Mouse (Mus musculus): ENCODE data around the gene Prdm16. TPM values are rescaled to one million over a fixed set of nuclear protein-coding genes. Genes with fewer than 3 reads are reported as not detected.

Prdm16 gene
- polyA plus RNA-seq, 1 experiment from 2014 or later = 11.8 TPM

DNA sequence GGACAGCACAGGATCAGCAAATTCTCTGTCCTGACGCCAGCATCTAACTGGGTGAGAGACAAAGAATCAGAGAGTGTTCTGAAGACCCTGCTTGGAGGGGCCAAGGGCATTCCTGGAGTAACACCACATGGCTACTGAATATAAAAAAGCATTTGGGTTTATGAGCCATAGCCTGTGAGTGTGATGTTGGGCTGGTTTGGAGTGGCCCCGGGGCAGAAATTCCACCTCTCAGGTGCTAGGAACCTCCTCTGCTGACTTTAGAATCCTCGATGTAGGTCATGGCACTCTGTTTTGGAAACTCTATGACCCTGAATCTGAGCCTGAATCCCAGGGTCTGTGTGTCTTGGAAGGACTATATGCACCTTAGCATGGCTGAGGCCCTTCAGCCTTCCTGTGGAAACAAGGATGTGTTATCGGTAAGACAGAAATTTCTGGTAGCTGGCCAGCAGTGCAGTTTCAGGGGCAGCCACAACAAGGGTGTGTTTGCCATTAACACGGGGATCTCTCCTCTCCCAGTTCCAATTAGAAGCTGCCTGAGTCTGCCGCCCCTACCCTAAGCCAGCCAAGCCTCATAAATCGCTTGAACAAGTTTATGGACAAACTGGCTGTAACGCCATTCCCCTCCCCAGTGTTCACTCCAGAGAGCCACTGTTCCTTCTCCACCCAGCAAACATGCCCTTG, 34.7 kb upstream of the Prdm16 start:
- 80% methylated on average over 8 of the region's 8 CpGs for WGBS
- ATAC-seq = no peak
- Histone ChIP-seq H3K9me3 (replicated peaks; ENCODE audit: control insufficient read depth, low read length, poor library complexity, severe bottlenecking) (no peaks in the 10 kb centered on the region), H3K27me3 (ENCODE audit: control insufficient read depth, insufficient read depth, low read depth, low read length) (peaks cover 4% of the 10 kb centered on the region), H3K4me3 (ENCODE audit: low read depth, low read length) (no peak overlapping the region), H3K36me3 (ENCODE audit: control insufficient read depth, insufficient read depth, low read length) (no peaks in the 10 kb centered on the region), H3K4me1 (ENCODE audit: control insufficient read depth, insufficient read depth, low read length) (peaks cover 11% of the 10 kb centered on the region), H3K27ac (ENCODE audit: low read length) (no peak overlapping the region), H3K4me2 (ENCODE audit: low read length) (no peak overlapping the region), H3K9ac (ENCODE audit: low read depth, low read length) (no peak overlapping the region)

DNA sequence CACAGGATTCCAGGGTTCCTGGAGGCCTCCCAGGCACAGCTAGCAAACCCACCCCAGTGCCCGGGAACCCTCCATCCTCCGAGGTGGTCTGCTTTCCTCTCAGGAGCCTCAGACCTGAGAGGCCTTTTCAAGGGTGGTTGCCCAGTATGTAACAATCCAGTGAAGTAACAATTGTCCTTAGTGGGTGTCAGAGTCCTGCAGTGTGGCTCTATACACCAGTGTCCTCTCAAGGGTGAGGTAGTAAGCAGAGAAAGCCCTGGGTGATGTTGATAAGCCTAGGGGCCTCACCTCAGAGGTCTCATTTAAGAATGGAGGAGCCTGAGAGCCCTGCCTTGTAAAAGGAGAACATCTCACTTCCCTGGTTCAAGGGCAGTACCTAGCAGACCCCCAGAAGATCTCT, 31.1 kb upstream of the Prdm16 start, which contains the start of gene Actrt2:
TSS of gene Actrt2 (minus strand) at position 101 of the 400 bp plus-strand sequence.
- Histone ChIP-seq H3K27ac (ENCODE audit: low read length) (no peak within 1 kb of the TSS), H3K27me3 (ENCODE audit: control insufficient read depth, insufficient read depth, low read depth, low read length) (no peaks in the 10 kb centered on the region), H3K4me2 (ENCODE audit: low read length) (no peak within 1 kb of the TSS), H3K9me3 (replicated peaks; ENCODE audit: control insufficient read depth, low read length, poor library complexity, severe bottlenecking) (no peaks in the 10 kb centered on the region), H3K9ac (ENCODE audit: low read depth, low read length) (no peak within 1 kb of the TSS), H3K4me1 (ENCODE audit: control insufficient read depth, insufficient read depth, low read length) (no peaks in the 10 kb centered on the region), H3K4me3 (ENCODE audit: low read depth, low read length) (no peak within 1 kb of the TSS), H3K36me3 (ENCODE audit: control insufficient read depth, insufficient read depth, low read length) (no peaks in the 10 kb centered on the region)
- ATAC-seq = no peak
- 74% methylated on average over 2 of the region's 2 CpGs for WGBS

DNA sequence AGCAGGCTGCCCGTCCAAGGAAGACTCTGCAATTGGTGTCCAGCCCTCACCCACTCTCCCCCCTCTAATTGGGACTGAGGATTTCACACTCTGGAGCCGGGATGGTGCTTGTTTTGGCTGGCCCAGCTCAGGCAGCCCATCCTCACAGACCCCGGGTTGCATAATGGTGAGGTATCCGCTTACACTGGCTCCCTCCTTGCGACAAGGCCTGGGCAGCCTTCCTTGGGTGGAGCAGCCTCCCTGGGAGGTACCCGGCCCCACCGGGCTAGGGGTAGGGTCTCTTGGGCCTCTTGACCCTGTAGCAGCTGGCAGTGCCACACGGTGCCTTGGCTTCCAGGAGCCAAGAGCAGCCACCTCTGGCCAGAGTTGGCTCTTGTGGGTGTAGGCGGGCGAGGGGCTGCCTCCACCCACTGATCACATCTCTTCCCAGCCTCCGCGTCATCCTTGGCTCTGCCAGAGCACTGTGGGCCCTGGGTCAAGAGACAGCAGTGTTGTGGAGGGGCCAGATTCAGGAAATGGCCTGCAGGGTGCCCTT, 26.1 kb upstream of the Prdm16 start:
- H3K27me3 ChIP-seq (ENCODE audit: control insufficient read depth, insufficient read depth, low read depth, low read length) = no peaks in the 10 kb centered on the region
- H3K36me3 ChIP-seq (ENCODE audit: control insufficient read depth, insufficient read depth, low read length) = no peaks in the 10 kb centered on the region
- H3K4me3 ChIP-seq (ENCODE audit: low read depth, low read length) = no peak overlapping the region
- no peaks in the 10 kb centered on the region for H3K4me1 ChIP-seq (ENCODE audit: control insufficient read depth, insufficient read depth, low read length)
- no peak overlapping the region for H3K27ac ChIP-seq (ENCODE audit: low read length)
- no peak for ATAC-seq
- H3K9ac ChIP-seq (ENCODE audit: low read depth, low read length) = no peak overlapping the region
- 67% methylated on average over 12 of the region's 12 CpGs for WGBS
- no peak overlapping the region for H3K4me2 ChIP-seq (ENCODE audit: low read length)
- H3K9me3 ChIP-seq (replicated peaks; ENCODE audit: control insufficient read depth, low read length, poor library complexity, severe bottlenecking) = no peaks in the 10 kb centered on the region

GRCm38 (mm10) chr4:154661256-154661655, 24.6 kb upstream of the Prdm16 start:
- Histone ChIP-seq H3K36me3 (ENCODE audit: control insufficient read depth, insufficient read depth, low read length) (no peaks in the 10 kb centered on the region), H3K9me3 (replicated peaks; ENCODE audit: control insufficient read depth, low read length, poor library complexity, severe bottlenecking) (no peaks in the 10 kb centered on the region), H3K27ac (ENCODE audit: low read length) (no peak overlapping the region), H3K4me3 (ENCODE audit: low read depth, low read length) (no peak overlapping the region), H3K9ac (ENCODE audit: low read depth, low read length) (no peak overlapping the region), H3K4me2 (ENCODE audit: low read length) (no peak overlapping the region), H3K27me3 (ENCODE audit: control insufficient read depth, insufficient read depth, low read depth, low read length) (no peaks in the 10 kb centered on the region; the same call in 1 of the 2 replicates), H3K4me1 (ENCODE audit: control insufficient read depth, insufficient read depth, low read length) (no peaks in the 10 kb centered on the region)
- WGBS = 39% methylated on average over 6 of the region's 6 CpGs
- no peak for ATAC-seq

DNA sequence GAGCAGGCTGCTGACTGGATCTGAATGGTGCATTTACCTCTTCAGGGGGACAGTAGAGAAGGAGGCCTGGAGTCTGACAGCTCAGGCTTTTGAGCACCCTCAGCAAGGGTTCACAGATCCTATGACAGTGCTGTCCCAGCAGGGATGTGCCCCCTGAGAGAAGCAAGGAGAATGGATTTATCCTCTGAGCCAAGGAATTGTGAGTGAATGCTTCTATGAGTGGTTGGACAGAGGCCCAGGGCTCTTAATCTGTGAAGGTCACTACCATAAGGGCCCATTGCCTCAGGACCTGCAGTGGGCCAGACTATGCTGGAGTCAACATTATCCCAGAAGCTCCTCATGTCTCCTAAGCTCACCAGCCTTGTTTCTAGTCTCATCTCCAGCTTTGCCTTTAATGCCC, 23.4 kb upstream of the Prdm16 start:
- H3K4me2 ChIP-seq (ENCODE audit: low read length) = no peak overlapping the region
- H3K4me3 ChIP-seq (ENCODE audit: low read depth, low read length) = no peak overlapping the region
- no peaks in the 10 kb centered on the region; the same call in 1 of the 2 replicates for H3K27me3 ChIP-seq (ENCODE audit: control insufficient read depth, insufficient read depth, low read depth, low read length)
- no peak overlapping the region for H3K27ac ChIP-seq (ENCODE audit: low read length)
- H3K4me1 ChIP-seq (ENCODE audit: control insufficient read depth, insufficient read depth, low read length) = no peaks in the 10 kb centered on the region
- H3K36me3 ChIP-seq (ENCODE audit: control insufficient read depth, insufficient read depth, low read length) = no peaks in the 10 kb centered on the region
- no peaks in the 10 kb centered on the region for H3K9me3 ChIP-seq (replicated peaks; ENCODE audit: control insufficient read depth, low read length, poor library complexity, severe bottlenecking)
- H3K9ac ChIP-seq (ENCODE audit: low read depth, low read length) = no peak overlapping the region
- no peak for ATAC-seq

- Histone ChIP-seq H3K4me1 (ENCODE audit: control insufficient read depth, insufficient read depth, low read length) (no peaks in the 10 kb centered on the region; the same call in 1 of the 2 replicates), H3K9ac (ENCODE audit: low read depth, low read length) (no peak overlapping the region), H3K4me2 (ENCODE audit: low read length) (no peak overlapping the region), H3K36me3 (ENCODE audit: control insufficient read depth, insufficient read depth, low read length) (no peaks in the 10 kb centered on the region), H3K27ac (ENCODE audit: low read length) (no peak overlapping the region), H3K27me3 (ENCODE audit: control insufficient read depth, insufficient read depth, low read depth, low read length) (no peaks in the 10 kb centered on the region; the same call in 1 of the 2 replicates), H3K4me3 (ENCODE audit: low read depth, low read length) (no peak overlapping the region), H3K9me3 (replicated peaks; ENCODE audit: control insufficient read depth, low read length, poor library complexity, severe bottlenecking) (no peaks in the 10 kb centered on the region)
- 75% methylated on average over 15 of the region's 15 CpGs for WGBS
- no peak for ATAC-seq
Measured at GRCm38 (mm10) chr4:154655134-154655910, 18.6 kb upstream of the Prdm16 start.

GRCm38 (mm10) chr4:154652494-154652893, 15.8 kb upstream of the Prdm16 start:
- 8% methylated on average over 5 of the region's 5 CpGs for WGBS
- ATAC-seq = no peak
- H3K27ac ChIP-seq (ENCODE audit: low read length) = no peak overlapping the region

GRCm38 (mm10) chr4:154649083-154649747, 12.5 kb upstream of the Prdm16 start:
- ATAC-seq = no peak
- Histone ChIP-seq H3K4me2 (ENCODE audit: low read length) (no peak overlapping the region), H3K27ac (ENCODE audit: low read length) (no peak overlapping the region), H3K27me3 (ENCODE audit: control insufficient read depth, insufficient read depth, low read depth, low read length) (peaks cover 7% of the 10 kb centered on the region), H3K36me3 (ENCODE audit: control insufficient read depth, insufficient read depth, low read length) (no peaks in the 10 kb centered on the region), H3K4me1 (ENCODE audit: control insufficient read depth, insufficient read depth, low read length) (no peaks in the 10 kb centered on the region; the same call in 1 of the 2 replicates), H3K4me3 (ENCODE audit: low read depth, low read length) (no peak overlapping the region), H3K9ac (ENCODE audit: low read depth, low read length) (no peak overlapping the region), H3K9me3 (replicated peaks; ENCODE audit: control insufficient read depth, low read length, poor library complexity, severe bottlenecking) (peaks cover 2% of the 10 kb centered on the region; the same call in 1 of the 2 replicates)
- 80% methylated on average over 19 of the region's 19 CpGs for WGBS

More at GRCm38 (mm10) chr4:154652494-154652893, 15.8 kb upstream of the Prdm16 start:
- Histone ChIP-seq H3K36me3 (ENCODE audit: control insufficient read depth, insufficient read depth, low read length) (no peaks in the 10 kb centered on the region), H3K9ac (ENCODE audit: low read depth, low read length) (no peak overlapping the region), H3K27me3 (ENCODE audit: control insufficient read depth, insufficient read depth, low read depth, low read length) (peaks cover 5% of the 10 kb centered on the region), H3K4me2 (ENCODE audit: low read length) (no peak overlapping the region), H3K4me3 (ENCODE audit: low read depth, low read length) (no peak overlapping the region), H3K4me1 (ENCODE audit: control insufficient read depth, insufficient read depth, low read length) (no peaks in the 10 kb centered on the region; the same call in 1 of the 2 replicates), H3K9me3 (replicated peaks; ENCODE audit: control insufficient read depth, low read length, poor library complexity, severe bottlenecking) (no peaks in the 10 kb centered on the region)

Data from midbrain, embryonic 16.5 days (tissue).